Mouse (Mus musculus): ENCODE data around the gene Cfap161. TPM values are rescaled to one million over a fixed set of nuclear protein-coding genes. Genes with fewer than 3 reads are reported as not detected.

Cfap161 gene
- polyA plus RNA-seq, 1 experiment: not detected

GRCm38 (mm10) chr7:83735108-83735781, 59.4 kb downstream of the Cfap161 start:
- Histone ChIP-seq H3K4me3 (ENCODE audit: insufficient read depth, low read length) (no peak overlapping the region), H3K4me1 (ENCODE audit: control insufficient read depth, insufficient read depth, low read length) (0 out of 2 replicates have a peak, but pooled peaks cover 3% of the 10 kb centered on the region), H3K27ac (ENCODE audit: insufficient read depth, low read depth, low read length) (no peak overlapping the region)
- TF ChIP-seq CTCF (IDR thresholded peaks at IDR 0.05; ENCODE audit: low read depth, low read length) (no peak), POLR2A (IDR thresholded peaks at IDR 0.05; ENCODE audit: borderline replicate concordance, low read depth, low read length) (no peak)

DNA sequence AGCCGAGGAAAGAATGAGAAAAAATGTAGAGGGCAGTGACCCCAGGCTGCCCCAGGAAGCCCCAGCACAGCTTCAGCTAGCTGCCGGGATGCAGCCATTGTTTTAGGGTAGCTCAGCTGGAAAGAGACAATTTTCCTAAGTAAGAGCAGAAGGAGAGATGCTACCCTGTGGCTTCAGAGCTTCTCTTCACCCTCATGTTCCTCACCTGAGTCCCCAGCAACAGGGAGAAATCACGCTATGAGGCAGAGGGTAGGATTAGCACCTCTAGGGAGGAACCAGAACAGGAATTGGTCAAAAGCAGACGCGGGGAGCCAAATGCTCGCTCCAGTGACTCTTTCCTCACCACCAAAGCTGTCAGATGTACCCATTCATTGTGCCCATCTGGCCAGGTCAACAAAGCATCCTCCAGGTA, 60.0 kb downstream of the Cfap161 start:
- 0 out of 2 replicates have a peak, but pooled peaks cover 3% of the 10 kb centered on the region for H3K4me1 ChIP-seq (ENCODE audit: control insufficient read depth, insufficient read depth, low read length)
- no peak overlapping the region for H3K4me3 ChIP-seq (ENCODE audit: insufficient read depth, low read length)
- H3K27ac ChIP-seq (ENCODE audit: insufficient read depth, low read depth, low read length): no peak overlapping the region
- TF ChIP-seq POLR2A (IDR thresholded peaks at IDR 0.05; ENCODE audit: borderline replicate concordance, low read depth, low read length): no peak
- TF ChIP-seq CTCF (IDR thresholded peaks at IDR 0.05; ENCODE audit: low read depth, low read length): no peak

- Histone ChIP-seq H3K4me1 (ENCODE audit: control insufficient read depth, insufficient read depth, low read length) (no peaks in the 10 kb centered on the region), H3K27ac (ENCODE audit: insufficient read depth, low read depth, low read length) (no peak overlapping the region), H3K4me3 (ENCODE audit: insufficient read depth, low read length) (no peak overlapping the region)
- TF ChIP-seq CTCF (IDR thresholded peaks at IDR 0.05; ENCODE audit: low read depth, low read length): no peak
- TF ChIP-seq POLR2A (IDR thresholded peaks at IDR 0.05; ENCODE audit: borderline replicate concordance, low read depth, low read length): no peak
Measured at GRCm38 (mm10) chr7:83734246-83734645, 60.4 kb downstream of the Cfap161 start.

DNA sequence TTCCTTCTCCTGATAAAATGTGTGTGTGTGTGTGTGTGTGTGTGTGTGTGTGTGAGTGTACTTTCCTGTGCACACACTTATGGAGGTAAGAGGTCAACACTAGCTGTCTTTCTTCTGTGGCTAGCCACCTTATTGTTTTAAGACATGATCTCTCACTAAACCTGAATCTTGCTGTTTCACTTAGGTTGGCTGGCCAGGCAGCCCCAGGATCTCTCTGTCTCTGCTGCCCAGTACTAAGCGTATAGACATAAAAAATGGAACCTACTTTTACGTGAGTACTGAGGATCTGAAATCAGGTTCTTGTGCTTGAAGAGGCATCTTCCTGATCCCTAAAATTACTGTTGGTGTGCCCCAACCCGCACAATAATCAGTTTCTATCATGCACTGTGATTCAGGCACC, 61.9 kb downstream of the Cfap161 start:
- H3K4me1 ChIP-seq (ENCODE audit: control insufficient read depth, insufficient read depth, low read length): no peaks in the 10 kb centered on the region
- TF ChIP-seq POLR2A (IDR thresholded peaks at IDR 0.05; ENCODE audit: borderline replicate concordance, low read depth, low read length): no peak
- TF ChIP-seq CTCF (IDR thresholded peaks at IDR 0.05; ENCODE audit: low read depth, low read length): no peak
- H3K4me3 ChIP-seq (ENCODE audit: insufficient read depth, low read length): no peak overlapping the region
- H3K27ac ChIP-seq (ENCODE audit: insufficient read depth, low read depth, low read length): no peak overlapping the region

DNA sequence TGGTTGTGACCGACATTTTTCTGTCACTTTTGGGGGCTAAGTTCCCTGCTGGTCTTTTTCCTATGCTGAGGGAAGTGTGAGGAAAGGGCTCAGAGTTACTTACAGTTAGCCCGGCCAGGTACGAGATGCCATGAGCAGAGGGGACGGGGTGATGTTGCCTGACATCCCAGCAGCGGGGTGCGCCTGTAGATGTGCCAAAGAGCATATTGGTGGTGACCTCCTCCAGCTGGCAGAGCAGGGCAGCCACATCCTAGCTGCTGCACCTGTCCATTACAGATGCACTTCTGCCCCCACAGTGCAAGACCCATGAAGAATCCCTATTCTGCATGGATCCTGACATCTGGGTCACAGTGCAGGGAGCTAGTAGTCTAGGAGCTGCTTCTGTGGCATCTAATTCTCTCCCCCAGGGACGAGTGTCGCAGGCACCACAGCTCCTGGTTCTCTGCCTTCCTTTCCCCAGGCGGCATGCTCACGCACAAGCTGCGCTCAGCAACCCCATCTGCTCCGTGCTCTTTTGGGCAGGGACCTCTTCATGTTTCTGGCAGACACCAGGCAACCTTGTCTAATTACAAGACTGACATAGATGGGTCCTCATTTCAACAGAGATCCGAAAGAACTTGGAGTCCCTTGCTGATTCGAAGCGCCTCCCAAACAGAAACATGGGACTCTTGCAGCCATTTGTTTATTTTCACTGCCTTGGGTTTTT, 62.6 kb downstream of the Cfap161 start:
- Histone ChIP-seq H3K27ac (ENCODE audit: insufficient read depth, low read depth, low read length) (no peak overlapping the region), H3K4me3 (ENCODE audit: insufficient read depth, low read length) (no peak overlapping the region)
- TF ChIP-seq CTCF (IDR thresholded peaks at IDR 0.05; ENCODE audit: low read depth, low read length): no peak
- no peak for TF ChIP-seq POLR2A (IDR thresholded peaks at IDR 0.05; ENCODE audit: borderline replicate concordance, low read depth, low read length)

GRCm38 (mm10) chr7:83731297-83731696, 63.4 kb downstream of the Cfap161 start:
- no peak overlapping the region for H3K27ac ChIP-seq (ENCODE audit: insufficient read depth, low read depth, low read length)
- peaks cover 8% of the 10 kb centered on the region for H3K4me1 ChIP-seq (ENCODE audit: control insufficient read depth, insufficient read depth, low read length)
- H3K4me3 ChIP-seq (ENCODE audit: insufficient read depth, low read length): no peak overlapping the region
- no peak for TF ChIP-seq POLR2A (IDR thresholded peaks at IDR 0.05; ENCODE audit: borderline replicate concordance, low read depth, low read length)
- TF ChIP-seq CTCF (IDR thresholded peaks at IDR 0.05; ENCODE audit: low read depth, low read length): no peak

More for the DNA sequence above, 62.6 kb downstream of the Cfap161 start:
- H3K4me1 ChIP-seq (ENCODE audit: control insufficient read depth, insufficient read depth, low read length): no peaks in the 10 kb centered on the region

- Histone ChIP-seq H3K4me3 (ENCODE audit: insufficient read depth, low read length) (no peak overlapping the region), H3K27ac (ENCODE audit: insufficient read depth, low read depth, low read length) (no peak overlapping the region), H3K4me1 (ENCODE audit: control insufficient read depth, insufficient read depth, low read length) (peaks cover 35% of the 10 kb centered on the region)
- TF ChIP-seq CTCF (IDR thresholded peaks at IDR 0.05; ENCODE audit: low read depth, low read length): no peak
Measured at GRCm38 (mm10) chr7:83726936-83727632, 67.6 kb downstream of the Cfap161 start.

- Histone ChIP-seq H3K4me1 (ENCODE audit: control insufficient read depth, insufficient read depth, low read length) (peaks cover 48% of the 10 kb centered on the region), H3K4me3 (ENCODE audit: insufficient read depth, low read length) (no peak overlapping the region), H3K27ac (ENCODE audit: insufficient read depth, low read depth, low read length) (no peak overlapping the region)
- TF ChIP-seq POLR2A (IDR thresholded peaks at IDR 0.05; ENCODE audit: borderline replicate concordance, low read depth, low read length) (no peak), CTCF (IDR thresholded peaks at IDR 0.05; ENCODE audit: low read depth, low read length) (no peak)
Measured at GRCm38 (mm10) chr7:83725801-83726200, 68.9 kb downstream of the Cfap161 start.

GRCm38 (mm10) chr7:83724541-83724940, 70.1 kb downstream of the Cfap161 start:
- Histone ChIP-seq H3K4me3 (ENCODE audit: insufficient read depth, low read length) (no peak overlapping the region), H3K27ac (ENCODE audit: insufficient read depth, low read depth, low read length) (no peak overlapping the region), H3K4me1 (ENCODE audit: control insufficient read depth, insufficient read depth, low read length) (peaks cover 59% of the 10 kb centered on the region)
- TF ChIP-seq CTCF (IDR thresholded peaks at IDR 0.05; ENCODE audit: low read depth, low read length) (no peak), POLR2A (IDR thresholded peaks at IDR 0.05; ENCODE audit: borderline replicate concordance, low read depth, low read length) (no peak)

Other genes starting within 250 kb of the Cfap161 start
- gene Tmc3, start 210.0 kb downstream of the Cfap161 start, polyA plus RNA-seq (2012; ENCODE audit: insufficient read depth, insufficient read length, missing spikeins): 0.67 and 0.69 TPM in 2 replicates
- 37.0 and 41.8 TPM in 2 replicates for gene Stard5, start 162.9 kb downstream of the Cfap161 start, polyA plus RNA-seq (2012; ENCODE audit: insufficient read depth, insufficient read length, missing spikeins)
- 47.9 and 48.7 TPM in 2 replicates for gene Il16, start 49.2 kb downstream of the Cfap161 start, polyA plus RNA-seq (2012; ENCODE audit: insufficient read depth, insufficient read length, missing spikeins)
- gene Tlnrd1, start 89.4 kb upstream of the Cfap161 start, polyA plus RNA-seq (2012; ENCODE audit: insufficient read depth, insufficient read length, missing spikeins): 11.8 and 12.0 TPM in 2 replicates
- 39.7 and 40.5 TPM in 2 replicates for gene Mesd, start 89.6 kb upstream of the Cfap161 start, polyA plus RNA-seq (2012; ENCODE audit: insufficient read depth, insufficient read length, missing spikeins)